Mouse (Mus musculus) adipocyte (in vitro differentiated cells): ENCODE results near the gene T2.
"Not testable (repeated sequence)": the region's sequence is repeated elsewhere in the genome, so short reads cannot be mapped to it uniquely, and the experiment has no call there.

Source experiments
- DNase-seq: peaks from one replicate; pipeline ENCODE4 v3.0.0-alpha.2; 2016; ENCODE audit warnings: low spot score

The T2 gene

DNA sequence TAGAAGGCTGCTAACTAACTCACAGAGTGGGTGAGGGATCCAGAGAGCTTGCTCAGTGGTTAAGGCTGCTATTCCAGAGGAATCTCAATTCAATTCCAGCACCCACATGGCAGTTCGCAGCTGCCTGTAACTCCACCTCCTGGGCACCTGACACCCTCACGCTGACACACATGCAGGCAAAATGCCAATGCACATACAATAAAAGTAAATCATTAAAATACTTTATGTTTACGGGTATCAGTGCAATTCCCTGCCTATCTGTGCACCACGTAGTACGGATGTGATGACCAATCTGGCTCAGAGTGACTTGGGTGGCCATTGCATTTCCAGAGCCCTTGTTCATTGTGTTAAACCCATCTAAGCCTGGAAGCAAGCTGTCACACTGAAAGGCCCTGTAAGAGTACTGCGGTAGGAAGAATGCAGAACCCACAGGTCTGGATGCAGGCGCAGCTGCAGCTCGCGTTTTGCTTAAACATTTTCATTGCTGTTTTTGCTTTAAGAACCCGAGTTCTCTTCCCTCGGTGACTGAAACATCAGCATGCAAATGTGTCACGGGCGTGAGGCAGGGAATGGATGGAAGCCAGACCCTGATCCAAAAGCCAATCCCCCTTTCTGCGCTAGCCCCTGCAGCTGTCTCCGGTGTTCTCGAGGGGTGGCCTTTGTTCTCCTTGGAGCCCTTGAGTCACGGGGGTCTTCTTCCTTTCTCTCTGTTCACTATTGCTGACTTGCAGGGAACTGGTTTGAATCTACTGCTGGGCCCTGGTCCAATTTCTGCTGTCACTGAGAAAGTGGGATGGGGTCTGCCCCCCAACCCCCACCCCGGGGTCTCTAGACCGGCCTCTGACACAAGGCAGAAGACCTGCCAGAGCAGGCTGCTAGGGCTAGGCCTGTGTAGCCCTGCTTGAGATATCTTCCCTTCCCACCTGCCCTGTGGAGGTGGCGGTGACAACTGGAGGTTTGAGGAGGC lies 12.0 kb downstream of the T2 start:
- DNase-seq, result no peak

DNA sequence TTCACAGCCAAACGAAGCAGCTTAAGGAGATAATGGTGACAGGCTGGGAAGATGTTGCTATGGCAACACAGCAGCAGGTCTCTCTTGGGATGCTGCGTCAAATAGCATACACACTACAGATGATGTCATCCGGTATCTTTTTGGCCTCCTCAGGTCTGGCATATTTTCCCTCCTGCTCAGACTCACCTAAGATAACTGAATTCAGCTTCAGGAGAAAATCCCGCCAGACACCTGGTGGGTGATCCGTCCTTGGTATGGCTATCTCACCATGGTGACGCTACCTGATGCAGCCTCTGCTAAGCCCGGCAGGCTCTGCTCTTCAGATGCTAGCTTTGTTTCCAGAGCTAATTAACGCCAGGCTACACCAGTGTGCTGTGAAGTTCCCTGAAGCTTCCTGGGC lies 12.8 kb downstream of the T2 start:
- DNase-seq, result no peak

DNA sequence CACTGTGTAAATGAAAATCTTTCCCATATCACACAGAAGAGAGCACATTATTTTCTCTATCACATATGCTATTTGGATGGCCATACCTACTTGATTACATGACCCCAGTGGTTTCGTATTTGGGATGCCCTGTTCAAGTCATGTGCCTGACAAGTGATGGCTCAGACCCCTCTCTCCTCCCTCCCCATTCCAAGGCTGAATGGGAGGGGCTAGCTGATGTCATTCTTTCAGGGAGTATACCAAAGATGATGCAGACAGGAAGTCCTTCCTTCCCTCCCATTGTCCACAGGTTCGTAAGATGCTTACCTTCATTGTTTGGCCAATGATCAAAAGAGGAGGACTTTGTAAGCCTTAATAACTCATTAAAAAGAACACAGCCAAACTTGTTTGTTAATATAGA lies 13.4 kb downstream of the T2 start:
- no peak for DNase-seq

DNA sequence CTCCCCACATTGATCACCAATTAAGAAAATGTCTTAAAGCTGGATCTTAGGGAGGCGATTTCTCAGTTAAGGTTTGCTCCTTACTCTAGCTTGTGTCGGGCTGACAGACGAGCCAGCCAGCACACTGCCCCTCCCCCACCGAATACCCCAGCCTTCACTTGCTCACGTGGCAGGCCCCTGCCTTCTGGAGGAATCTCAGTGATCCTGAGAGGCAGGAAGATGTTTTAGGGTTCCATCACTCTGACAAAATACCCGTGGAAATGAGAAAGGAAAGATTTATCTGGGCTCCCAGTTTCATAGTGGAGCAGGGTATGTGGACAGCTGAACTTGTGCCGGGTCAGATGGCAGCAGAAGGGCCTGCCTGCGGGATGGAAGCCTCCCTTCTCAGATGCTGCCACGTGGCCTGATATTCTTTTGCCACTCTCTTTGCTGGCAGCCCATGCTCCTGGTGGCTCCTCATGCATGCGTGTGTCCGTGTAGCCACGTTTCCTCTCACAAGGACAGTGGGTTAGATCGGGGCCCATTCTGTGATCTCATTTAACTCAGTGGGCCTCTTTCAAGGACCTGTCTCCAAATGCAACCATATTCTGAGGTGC lies 14.9 kb downstream of the T2 start:
- no peak for DNase-seq

DNA sequence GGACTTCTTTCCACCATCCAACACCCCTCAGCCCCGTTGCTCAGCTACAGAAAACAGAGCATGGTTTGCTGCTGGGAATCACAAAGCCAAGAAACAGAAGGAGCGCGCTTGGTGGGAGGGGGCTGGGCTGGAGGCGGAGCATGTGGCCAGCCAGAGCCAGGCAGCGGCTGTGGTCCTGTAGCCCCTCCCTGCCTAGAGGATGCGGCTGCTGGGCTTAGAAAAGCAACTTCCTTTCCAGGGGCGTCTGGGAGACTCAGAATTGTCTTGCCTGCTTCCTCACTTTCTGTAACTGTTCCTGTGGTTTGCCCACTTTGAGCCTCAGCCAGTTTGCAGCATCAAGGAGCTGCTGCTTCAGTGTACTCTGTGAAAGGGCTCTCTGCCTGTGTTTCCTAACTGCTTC lies 16.0 kb downstream of the T2 start:
- DNase-seq, result peak; percentile 17

DNA sequence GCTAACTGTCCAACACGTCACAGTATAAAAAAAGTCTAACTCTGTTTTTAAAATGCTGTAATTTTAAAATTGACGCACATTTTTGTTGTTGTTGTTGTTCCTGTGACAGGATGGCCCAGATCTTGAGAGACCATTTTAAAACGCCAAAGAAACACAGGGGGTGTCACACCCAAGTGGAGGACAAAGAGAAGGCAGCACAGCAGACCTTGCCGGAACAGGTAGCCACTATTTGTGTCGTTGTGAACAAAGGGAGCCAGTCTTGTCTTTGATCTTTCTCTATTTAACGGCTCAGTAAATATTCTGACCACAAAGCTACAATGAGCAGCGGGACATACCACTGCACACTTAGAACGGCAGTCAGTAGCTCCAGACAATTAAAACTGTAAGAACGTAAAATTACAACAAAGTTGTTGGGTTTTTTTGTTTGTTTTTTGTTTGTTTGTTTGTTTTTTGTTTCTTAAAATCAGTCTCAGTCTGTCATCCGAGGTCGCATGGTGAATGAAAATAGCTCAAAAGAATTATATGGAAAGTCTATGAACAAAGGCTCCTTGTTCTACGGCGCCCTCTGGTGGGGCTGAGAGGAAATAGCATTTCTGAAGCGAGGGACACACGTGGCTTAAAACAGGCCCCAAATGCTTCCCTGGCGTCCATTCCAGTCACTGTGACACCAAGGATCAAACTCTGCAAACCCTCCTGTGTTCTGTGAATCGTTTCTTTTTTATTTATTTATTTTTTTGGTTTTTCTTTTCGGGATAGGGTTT lies 16.7 kb downstream of the T2 start:
- peak; percentile 88 for DNase-seq

DNA sequence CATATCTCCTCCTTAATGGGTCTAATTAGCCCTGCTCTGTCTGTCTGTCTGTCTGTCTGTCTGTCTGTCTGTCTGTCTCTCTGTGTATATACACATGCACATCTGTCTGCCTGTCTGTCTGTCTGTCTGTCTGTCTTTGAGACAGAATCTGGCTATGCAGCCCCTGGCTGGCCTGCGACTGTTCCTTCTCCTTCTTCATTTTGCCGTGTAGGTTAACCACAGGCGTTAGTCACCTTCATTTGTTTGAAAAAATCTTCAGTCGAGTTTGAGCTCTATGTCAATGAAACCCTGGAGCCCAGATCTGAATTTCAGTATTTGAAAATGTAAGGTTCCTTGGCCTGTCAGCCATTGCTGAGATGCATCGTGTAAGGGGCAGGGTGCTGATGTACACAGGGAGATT lies 21.5 kb downstream of the T2 start:
- no peak for DNase-seq

DNA sequence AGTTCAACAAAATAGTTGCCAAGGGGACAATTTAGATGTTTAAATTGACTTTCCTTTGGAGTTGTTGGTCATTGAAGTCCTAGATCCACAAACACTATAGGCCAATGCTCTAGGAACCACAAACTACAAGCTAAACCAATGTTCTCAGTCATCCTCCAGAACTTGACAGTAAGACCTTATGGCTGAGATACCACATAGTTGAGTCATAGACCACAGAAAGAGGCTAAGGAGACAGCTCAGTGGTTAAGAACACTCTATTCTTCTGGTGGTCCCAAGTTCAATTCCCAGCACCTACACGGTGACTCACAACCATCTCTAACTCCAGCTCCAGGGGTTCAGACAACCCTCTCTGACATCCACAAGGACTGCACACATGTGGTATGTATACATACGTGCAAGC lies 29.6 kb downstream of the T2 start:
- no peak for DNase-seq

DNA sequence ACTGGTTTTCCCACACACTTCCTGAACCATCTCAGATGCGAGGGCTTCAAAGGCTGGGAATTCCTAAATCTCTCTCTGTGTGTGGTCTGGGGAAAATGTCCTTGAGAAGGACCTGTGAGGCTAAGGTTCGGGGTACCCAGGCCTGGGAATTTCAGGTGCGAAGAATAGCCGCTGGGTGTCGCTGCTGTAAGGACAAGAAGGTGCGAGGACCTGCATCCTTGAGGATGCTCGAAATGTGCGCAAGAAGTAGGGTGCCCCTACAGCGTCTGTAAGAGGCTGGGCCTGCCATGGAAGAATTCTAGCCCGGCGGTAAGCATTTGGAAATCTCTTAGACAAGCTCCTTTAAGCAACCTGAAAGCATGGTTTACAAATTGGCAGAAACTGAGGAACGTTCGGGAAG lies 32.7 kb downstream of the T2 start:
- DNase-seq, result no peak

DNA sequence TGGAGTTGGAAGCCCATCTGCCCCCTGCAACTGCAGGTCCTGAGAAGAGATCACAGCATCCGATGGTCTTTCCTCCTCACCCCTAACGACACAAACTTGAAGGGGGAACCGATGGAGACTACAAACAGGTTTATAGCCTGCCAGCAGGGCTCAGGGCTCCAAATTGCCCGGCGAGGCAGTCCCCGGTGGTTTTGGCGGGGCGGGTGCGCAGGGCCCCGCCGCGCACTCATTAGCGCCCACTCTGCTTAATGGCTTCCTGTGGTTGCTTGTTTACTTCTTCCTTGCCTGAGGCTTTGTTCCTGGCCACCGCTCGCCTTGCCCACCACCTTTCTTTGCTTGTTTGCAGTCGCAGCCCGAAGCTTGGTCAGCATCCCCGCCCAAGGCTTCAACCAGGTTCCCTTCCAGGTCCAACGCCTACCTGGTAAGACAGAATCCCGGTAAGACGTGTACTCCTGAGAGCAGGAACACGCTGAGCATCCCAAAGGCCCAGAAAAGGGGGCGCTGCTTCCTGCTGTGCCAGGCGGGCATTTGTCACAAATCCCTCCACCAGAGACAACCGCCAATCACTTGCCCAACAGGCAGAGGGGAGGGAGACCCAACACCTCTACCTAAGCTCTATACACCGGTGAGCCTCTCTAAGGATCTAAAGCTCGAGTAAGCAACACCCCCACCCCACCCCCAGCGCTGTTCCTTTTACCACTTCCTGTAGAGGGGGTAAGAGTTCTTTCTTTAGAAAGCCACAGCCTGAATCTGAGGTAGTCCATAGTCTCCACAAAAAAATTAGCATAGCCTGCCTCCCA lies 33.4 kb downstream of the T2 start:
- DNase-seq, result no peak

DNA sequence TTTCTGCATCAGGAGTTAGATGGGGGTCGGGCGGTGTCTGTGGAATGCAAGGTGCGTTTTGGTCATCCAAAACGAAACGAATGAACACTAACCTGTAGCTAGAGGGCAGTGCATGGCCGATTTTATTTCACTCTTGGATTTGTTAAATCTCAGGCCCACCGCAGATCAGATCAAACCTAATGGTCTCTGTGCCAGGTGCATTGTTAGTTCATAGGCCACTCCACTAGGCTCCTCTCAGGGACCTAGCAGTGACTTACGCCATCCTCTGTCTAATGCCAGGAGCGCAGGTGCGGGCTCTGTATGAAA lies 34.0 kb downstream of the T2 start:
- no peak for DNase-seq

DNA sequence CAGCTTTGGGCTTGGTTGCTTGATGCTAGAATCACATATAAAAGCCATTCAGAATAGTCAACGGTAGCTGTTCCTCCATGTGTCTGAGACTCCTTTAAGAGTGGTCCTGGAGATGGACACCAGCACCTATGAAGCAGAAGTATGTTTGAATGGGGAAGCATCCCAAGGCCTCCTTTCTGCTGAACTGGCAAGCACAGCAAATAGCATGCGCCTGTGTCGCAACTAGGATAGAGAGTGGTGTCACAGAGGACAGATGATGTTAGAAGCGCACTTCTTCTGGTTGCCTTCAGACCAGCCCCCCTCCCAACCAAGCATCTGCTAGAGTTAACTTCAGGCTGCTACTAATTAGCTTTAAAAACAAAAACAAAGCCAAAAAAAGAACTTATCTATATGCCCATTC lies 34.7 kb downstream of the T2 start:
- no peak for DNase-seq

DNA sequence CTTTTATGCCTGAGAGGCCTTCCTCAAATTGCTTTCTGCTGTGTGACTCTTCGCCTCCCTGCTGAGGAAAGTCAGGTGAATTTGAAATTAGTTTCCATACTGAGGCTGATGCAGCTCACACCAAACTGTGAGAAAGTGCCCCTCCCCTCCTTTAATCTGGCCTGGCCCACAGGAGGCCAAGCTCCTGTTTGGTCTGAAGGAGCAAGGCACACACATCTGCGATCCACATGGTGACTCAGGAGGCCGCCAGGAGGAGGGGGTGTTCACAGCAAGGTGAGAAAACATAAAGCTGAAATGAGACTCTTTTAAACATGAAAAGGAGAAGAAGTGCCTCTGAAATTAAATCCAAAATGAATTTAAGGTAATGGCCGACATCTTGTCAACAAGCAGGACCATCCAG lies 40.6 kb downstream of the T2 start:
- DNase-seq, result no peak

DNA sequence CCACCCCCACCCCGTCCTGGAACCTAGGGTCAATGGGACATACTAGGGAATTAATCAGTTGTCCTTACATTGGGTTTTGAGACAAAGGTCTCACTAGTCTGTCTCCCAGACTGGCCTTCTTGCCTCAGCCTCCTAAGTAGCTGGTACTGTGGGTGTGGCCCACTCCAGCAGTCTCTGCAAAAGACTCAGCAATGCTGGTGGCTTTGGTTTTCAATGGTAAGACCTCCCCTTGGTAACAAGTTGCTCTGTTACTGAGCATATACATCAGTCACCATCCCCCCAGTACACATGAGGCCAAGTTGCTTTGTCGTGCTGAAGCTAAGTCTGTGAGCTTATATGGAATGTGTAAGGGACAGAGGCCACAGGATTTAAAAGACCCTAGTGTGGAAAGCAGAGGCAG lies 42.2 kb downstream of the T2 start:
- no peak for DNase-seq

DNA sequence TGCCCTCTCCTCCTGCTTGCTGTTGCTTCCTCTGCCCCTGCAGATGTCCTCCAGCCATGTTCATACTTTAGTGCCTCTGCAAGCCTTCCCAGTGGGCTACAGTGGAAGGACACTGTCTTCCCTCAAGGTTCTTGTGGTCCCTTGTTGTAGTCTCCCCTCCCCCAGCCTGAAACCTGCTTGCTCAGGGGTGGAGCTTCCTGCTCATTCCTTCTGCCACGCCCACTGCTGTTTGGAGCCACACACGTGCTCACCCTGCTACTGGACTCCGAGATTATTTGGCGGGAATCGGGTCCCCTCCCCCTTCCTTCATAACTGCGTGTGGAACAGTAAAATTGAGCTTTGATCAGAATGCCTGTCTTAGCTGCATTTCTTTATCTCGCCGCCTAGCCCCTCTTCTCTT lies 48.1 kb downstream of the T2 start:
- not testable (repeated sequence) for DNase-seq

DNA sequence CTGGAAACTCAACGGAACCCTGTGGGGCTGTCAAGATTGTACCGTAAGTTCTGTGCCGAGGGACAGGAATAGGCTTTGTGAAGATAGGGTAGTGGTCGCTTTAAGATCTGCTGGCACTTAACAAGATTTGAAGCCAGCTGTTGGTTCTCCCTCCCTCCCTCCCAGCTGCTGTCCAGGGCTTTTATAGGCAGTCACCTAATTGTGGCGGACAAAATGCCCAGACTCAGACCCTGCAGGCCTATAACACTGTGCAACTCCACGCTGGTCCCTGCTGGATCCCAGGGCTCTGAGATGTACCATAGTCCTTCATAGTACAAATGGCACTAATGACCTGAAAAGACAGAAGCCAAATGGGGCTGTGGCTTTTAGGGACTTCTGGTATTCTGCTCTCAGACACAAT lies 50.5 kb downstream of the T2 start:
- DNase-seq, result no peak

DNA sequence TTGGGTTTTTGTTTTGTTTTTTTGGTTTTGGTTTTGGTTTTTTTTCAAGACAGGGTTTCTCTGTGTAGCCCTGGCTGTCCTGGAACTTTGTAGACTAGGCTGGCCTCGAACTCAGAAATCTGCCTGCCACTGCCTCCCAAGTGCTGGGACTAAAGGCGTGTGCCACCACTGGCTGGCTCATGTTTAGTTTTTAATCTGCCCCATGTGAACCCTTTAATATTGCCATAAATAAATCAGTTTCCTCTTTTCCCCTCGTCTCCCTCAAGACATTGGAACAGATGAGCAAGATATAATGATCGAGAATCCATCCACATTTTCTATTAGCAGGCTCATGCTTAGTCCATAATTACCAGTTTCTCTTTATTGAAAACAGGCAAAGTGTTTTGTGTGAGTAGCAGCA lies 52.2 kb downstream of the T2 start:
- DNase-seq, result not testable (repeated sequence)

DNA sequence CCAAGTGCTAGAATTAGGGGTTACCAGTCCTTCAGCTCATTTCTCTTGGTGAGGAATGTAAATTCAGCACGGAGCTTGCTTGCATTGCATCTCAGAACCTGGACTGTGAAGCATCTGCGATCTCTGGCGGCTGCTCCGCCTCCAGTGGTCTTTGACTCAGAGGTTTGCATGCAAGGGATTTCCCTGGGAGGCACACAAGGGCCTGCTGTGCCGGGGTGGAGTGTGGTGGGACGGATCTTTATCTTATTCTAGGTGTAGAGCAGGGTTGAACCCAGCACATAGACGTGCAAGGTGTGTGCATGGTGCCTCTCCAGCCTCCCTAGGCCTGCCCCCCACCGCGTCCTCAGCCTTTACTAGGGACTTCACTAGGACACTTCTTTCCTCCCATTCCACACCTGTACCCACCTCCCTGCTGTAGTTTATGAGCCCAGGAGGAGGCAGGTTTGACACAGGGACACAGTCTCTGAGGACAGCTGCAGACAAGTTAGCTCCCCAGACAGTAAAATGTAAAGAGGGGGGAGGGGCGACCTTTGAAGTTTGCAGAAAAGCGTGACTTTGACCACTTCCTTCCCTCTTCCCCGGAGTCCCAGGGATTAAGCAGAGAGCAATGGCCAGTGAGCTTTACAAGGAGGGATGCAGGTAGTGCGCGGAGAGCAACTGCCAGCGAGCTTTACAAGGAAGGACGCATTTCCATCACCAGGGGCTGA lies 53.0 kb downstream of the T2 start:
- DNase-seq, result no peak

DNA sequence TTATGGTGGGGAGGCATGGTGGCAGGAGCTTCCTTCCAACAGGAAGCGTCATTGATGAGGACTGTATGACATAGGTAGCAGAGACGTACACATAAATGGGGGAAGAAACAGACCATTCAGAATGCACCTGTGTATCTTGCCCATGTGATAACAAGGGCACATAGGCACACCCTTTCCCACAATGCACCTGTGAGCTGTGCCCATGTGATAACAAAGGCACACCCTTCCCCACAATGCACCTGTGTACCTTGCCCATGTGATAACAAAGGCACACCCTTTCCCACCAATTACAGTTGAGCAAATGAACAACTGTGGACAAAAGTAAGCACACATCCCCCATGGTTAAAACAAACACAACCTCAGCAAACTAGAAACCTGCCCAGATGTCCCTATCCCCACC lies 54.5 kb downstream of the T2 start:
- DNase-seq, result no peak

DNA sequence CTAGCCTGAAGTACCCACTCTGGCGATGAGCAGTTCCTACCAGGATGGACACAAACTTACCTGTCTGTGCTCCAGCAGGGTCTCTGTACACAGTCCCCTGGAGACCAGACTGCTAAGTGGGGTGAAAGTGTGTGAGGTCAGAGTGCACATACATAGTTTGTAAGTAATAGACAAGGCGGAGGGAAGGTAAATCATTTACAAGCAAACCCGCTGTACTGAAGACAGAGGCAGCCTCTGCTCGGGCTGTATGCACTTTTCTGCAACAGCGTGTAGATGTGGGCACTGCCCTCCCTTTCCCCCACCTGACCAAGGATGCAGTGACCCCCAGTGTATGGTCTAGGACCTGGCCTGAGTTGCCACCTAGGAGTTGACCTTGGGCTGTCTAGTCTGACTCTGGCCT lies 57.9 kb downstream of the T2 start:
- DNase-seq, result no peak

DNA sequence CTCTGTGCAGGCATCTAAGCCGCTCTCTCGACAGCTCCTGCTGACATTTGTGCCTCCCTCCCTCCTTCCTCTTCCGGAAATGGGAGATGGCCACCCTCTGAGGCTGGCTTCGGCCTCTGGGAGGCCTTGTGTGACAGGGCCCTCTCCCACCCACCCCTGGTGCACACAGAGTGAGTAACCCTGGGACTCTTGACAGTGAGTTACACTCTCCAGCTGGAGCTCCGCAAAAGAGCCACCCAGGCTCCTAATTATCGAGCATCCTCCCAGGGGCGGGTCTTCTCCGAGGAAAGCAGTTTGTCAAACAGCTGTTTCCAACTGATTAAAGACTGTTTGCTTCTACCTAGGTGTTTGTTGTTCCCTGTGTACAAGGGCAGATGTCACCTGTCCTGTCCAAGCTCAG lies 59.7 kb downstream of the T2 start:
- no peak for DNase-seq

DNA sequence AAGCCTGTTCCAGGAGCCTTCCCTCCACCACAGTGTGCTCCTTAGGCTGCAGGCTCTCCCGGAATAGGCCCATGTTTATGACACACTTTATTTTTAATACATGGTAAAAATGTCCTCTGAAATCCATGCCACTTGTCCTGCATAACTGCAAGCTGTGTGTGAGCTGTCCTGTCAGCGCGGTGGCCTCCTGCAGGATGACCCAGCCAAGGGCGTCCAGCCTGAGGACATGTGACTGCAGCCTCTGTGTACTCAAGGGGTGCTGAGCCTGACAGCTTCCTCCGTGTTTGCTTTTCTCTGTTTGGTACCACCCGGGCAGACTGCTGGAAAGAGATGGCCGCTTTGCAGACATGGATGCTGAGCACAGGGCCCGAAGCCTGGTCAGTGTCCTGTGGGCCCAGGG lies 61.1 kb downstream of the T2 start:
- no peak for DNase-seq
